In the genomic region with DNA sequence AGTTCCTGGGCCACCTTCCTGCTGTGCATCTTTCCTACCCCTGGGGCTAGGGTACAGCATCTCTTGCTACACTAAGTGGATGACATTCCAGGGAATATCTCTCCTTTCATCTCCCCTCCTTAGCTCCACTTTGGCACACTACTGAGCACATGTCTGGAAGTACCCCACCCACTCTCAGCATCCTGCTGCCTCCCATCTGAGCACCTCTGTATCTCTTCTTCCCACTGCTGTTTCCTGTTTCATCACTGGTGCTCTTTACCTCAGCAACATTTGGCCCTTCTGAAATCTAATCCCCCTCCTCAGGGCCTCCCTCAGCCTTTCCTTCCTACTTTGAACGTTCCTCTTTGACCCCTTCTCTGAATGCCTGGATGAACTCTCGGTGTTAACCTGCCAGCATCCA, we compare ENCODE assay signal across 23 mouse cellular contexts.
A peak's percentile ranks its signal among the peaks of the same experiment; 100 is the strongest.
DNase-seq lines count a peak whose midpoint lies in the region; ATAC-seq and TF ChIP-seq lines count a peak whose summit lies in the region.
"Had no signal": no experiment of that assay in that cellular context is flagged by ENCODE, and none has a peak within 500 bp of the region (broad histone marks: within the 10 kb centered on the region; RNA-seq: fewer than 3 reads in every experiment).

No protein-coding gene starts in this region.

- 0 out of 2 replicates have a peak, but pooled peaks cover 3% of the 10 kb centered on the region for H3K27me3 ChIP-seq in hindbrain, embryonic 10.5 days (ENCODE audit: insufficient read depth, poor library complexity, severe bottlenecking)
- no peaks in the 10 kb centered on the region for H3K27me3 ChIP-seq in hindbrain, embryonic 16.5 days (replicated peaks; ENCODE audit: control insufficient read depth, insufficient read depth, low read length)
- H3K27me3 ChIP-seq: CH12.LX; embryonic facial prominence, embryonic 12.5 days; forebrain, embryonic 12.5 days; heart, embryonic 13.5 days; hindbrain, embryonic 13.5 days; Patski had no signal

- H3K4me1 ChIP-seq in hindbrain, embryonic 10.5 days (replicated peaks) = peaks cover 39% of the 10 kb centered on the region
- no peaks in the 10 kb centered on the region; the same call in 1 of the 2 replicates for H3K4me1 ChIP-seq in hindbrain, embryonic 16.5 days (ENCODE audit: control insufficient read depth, insufficient read depth, low read depth, low read length)

- DNase-seq in hindbrain, embryonic 10.5 days (ENCODE audit: low spot score) = no peak
- no peak for DNase-seq in left cerebral cortex, adult 2 months (ENCODE audit: extremely low spot score in 1 of 2, low spot score in 2 of 2)
- no peak for DNase-seq in left cerebral cortex, postnatal 10 days (ENCODE audit: extremely low spot score in 1 of 2, low spot score in 2 of 2)
- DNase-seq in induced T-regulatory cell, adult 2 months (ENCODE audit: low read depth) = peak; percentile 39
- no peak for DNase-seq in urinary bladder, postnatal 4 days (ENCODE audit: low spot score in 2 of 2)
- no peak for DNase-seq in lung, postnatal 4 days
- DNase-seq: adrenal gland, adult 2 months; adrenal gland, postnatal 25 days; cerebellum, adult 18-20 months; cerebellum, adult 9-11 months; cerebellum, postnatal 36 days; gastrocnemius, postnatal 36 days; heart, adult 11 months; heart, postnatal 36 days had no signal

- no peak overlapping the region for H3K4me2 ChIP-seq in hindbrain, embryonic 16.5 days (ENCODE audit: low read length)
- H3K4me2 ChIP-seq: embryonic facial prominence, embryonic 12.5 days; forebrain, embryonic 12.5 days; heart, embryonic 13.5 days; hindbrain, embryonic 13.5 days had no signal

- 35% methylated on average over 2 of the region's 2 CpGs for WGBS in hindbrain, embryonic 10.5 days
- WGBS in hindbrain, embryonic 16.5 days = 53% methylated on average over 2 of the region's 2 CpGs

- H3K9ac ChIP-seq in hindbrain, embryonic 16.5 days (ENCODE audit: low read depth, low read length) = no peak overlapping the region
- H3K9ac ChIP-seq: embryonic facial prominence, embryonic 12.5 days; forebrain, embryonic 12.5 days; heart, embryonic 13.5 days; hindbrain, embryonic 13.5 days had no signal

- no peak for ATAC-seq in hindbrain, embryonic 16.5 days
- peak; percentile 80 for ATAC-seq in CD4-positive, CD25-positive, alpha-beta regulatory T cell, adult 4 months
- ATAC-seq: forebrain, embryonic 16.5 days; Patski had no signal

- H3K9me3 ChIP-seq in hindbrain, embryonic 10.5 days = no peaks in the 10 kb centered on the region
- H3K9me3 ChIP-seq in hindbrain, embryonic 16.5 days (ENCODE audit: control insufficient read depth, low read length) = no peaks in the 10 kb centered on the region
- H3K9me3 ChIP-seq: embryonic facial prominence, embryonic 12.5 days; forebrain, embryonic 12.5 days; heart, embryonic 13.5 days; hindbrain, embryonic 13.5 days had no signal

- intact Hi-C loops in left cerebral cortex, adult 2 months (cut with DNase I) = no loop called here
- intact Hi-C loops in left cerebral cortex, postnatal 10 days (cut with DNase I) = no loop called here

- H3K36me3 ChIP-seq in hindbrain, embryonic 10.5 days = peaks cover 10% of the 10 kb centered on the region
- H3K36me3 ChIP-seq in hindbrain, embryonic 16.5 days (ENCODE audit: control insufficient read depth, insufficient read depth, low read length) = no peaks in the 10 kb centered on the region

- H3K4me3 ChIP-seq in hindbrain, embryonic 10.5 days = no peak overlapping the region
- no peak overlapping the region for H3K4me3 ChIP-seq in hindbrain, embryonic 16.5 days (ENCODE audit: low read length)
- no peak overlapping the region for H3K4me3 ChIP-seq in left cerebral cortex, adult 2 months
- H3K4me3 ChIP-seq: embryonic facial prominence, embryonic 12.5 days; forebrain, embryonic 12.5 days; heart, embryonic 13.5 days; hindbrain, embryonic 13.5 days had no signal

- peak overlapping the region; percentile 5; the same call in 1 of the 2 replicates for H3K27ac ChIP-seq in hindbrain, embryonic 10.5 days
- H3K27ac ChIP-seq in hindbrain, embryonic 16.5 days (ENCODE audit: low read depth, low read length) = no peak overlapping the region
- peak overlapping the region; percentile 8; the same call in 1 of the 2 replicates for H3K27ac ChIP-seq in left cerebral cortex, adult 2 months
- H3K27ac ChIP-seq: embryonic facial prominence, embryonic 12.5 days; forebrain, embryonic 12.5 days; heart, embryonic 13.5 days; hindbrain, embryonic 13.5 days had no signal

- no peak for TF ChIP-seq CTCF in left cerebral cortex, adult 2 months (IDR thresholded peaks at IDR 0.05)
